Mouse (Mus musculus) kidney, postnatal 36 days (tissue): ENCODE data around the gene Txlnb.
"Not testable (repeated sequence)": the region's sequence is repeated elsewhere in the genome, so short reads cannot be mapped to it uniquely, and the experiment has no call there.

Source experiments
- DNase-seq, 2 experiments: peaks; one replicate each; pipeline ENCODE4 v3.0.0; 2021 to 2022; ENCODE audit warnings: mixed read lengths in 2 of 2

Txlnb gene

GRCm38 (mm10) chr10:17795767-17796631, at the start of gene Txlnb:
Gene Txlnb (plus strand): TSS chr10:17796226.
- DNase-seq, result peak; percentile 56 to 73

GRCm38 (mm10) chr10:17752478-17752877, 43.5 kb upstream of the Txlnb start:
- no peak for DNase-seq

GRCm38 (mm10) chr10:17759772-17760171, 36.3 kb upstream of the Txlnb start:
- no peak for DNase-seq

- DNase-seq, result peak in 1 of 2 experiments; percentile 9
Observed at GRCm38 (mm10) chr10:17760750-17761613, 35.0 kb upstream of the Txlnb start.

GRCm38 (mm10) chr10:17761652-17762051, 34.4 kb upstream of the Txlnb start:
- no peak for DNase-seq

GRCm38 (mm10) chr10:17762946-17763345, 33.1 kb upstream of the Txlnb start:
- DNase-seq, result no peak

GRCm38 (mm10) chr10:17769856-17770255, 26.2 kb upstream of the Txlnb start:
- DNase-seq, result no peak

GRCm38 (mm10) chr10:17772364-17772763, 23.7 kb upstream of the Txlnb start:
- peak; percentile 14 to 22 for DNase-seq

GRCm38 (mm10) chr10:17774366-17774765, 21.7 kb upstream of the Txlnb start:
- no peak for DNase-seq

- no peak for DNase-seq
Observed at GRCm38 (mm10) chr10:17775079-17775478, 20.9 kb upstream of the Txlnb start.

GRCm38 (mm10) chr10:17776684-17777083, 19.3 kb upstream of the Txlnb start:
- not testable (repeated sequence) for DNase-seq

- no peak for DNase-seq
Observed at GRCm38 (mm10) chr10:17786771-17787170, 9.3 kb upstream of the Txlnb start.

GRCm38 (mm10) chr10:17787938-17788337, 8.1 kb upstream of the Txlnb start:
- DNase-seq, result no peak

- DNase-seq, result no peak
Observed at GRCm38 (mm10) chr10:17788347-17788746, 7.7 kb upstream of the Txlnb start.

GRCm38 (mm10) chr10:17793926-17794325, 2.1 kb upstream of the Txlnb start:
- DNase-seq, result no peak

GRCm38 (mm10) chr10:17794443-17794842, 1.6 kb upstream of the Txlnb start:
- no peak for DNase-seq

- DNase-seq, result no peak
Observed at GRCm38 (mm10) chr10:17795227-17795626, 799 bp upstream of the Txlnb start.

GRCm38 (mm10) chr10:17796846-17797631, 1.0 kb downstream of the Txlnb start:
- no peak for DNase-seq

- DNase-seq, result no peak
Observed at GRCm38 (mm10) chr10:17797681-17798080, 1.7 kb downstream of the Txlnb start.

GRCm38 (mm10) chr10:17801788-17802187, 5.8 kb downstream of the Txlnb start:
- DNase-seq, result no peak

GRCm38 (mm10) chr10:17808526-17808925, 12.5 kb downstream of the Txlnb start:
- DNase-seq, result no peak

GRCm38 (mm10) chr10:17815052-17815451, 19.0 kb downstream of the Txlnb start:
- DNase-seq, result no peak

- not testable (repeated sequence) for DNase-seq
Observed at GRCm38 (mm10) chr10:17820422-17820821, 24.4 kb downstream of the Txlnb start.
